Mouse (Mus musculus) embryo, embryonic 11 days (tissue): ENCODE results near the gene Scfd2.
A peak's percentile ranks its signal among the peaks of the same experiment; 100 is the strongest.

ENCODE experiments used
- DNase-seq: peaks from one replicate; pipeline ENCODE4 v3.0.0-alpha.2; 2015

The Scfd2 gene

GRCm38 (mm10) chr5:74164547-74164946 lies 367.0 kb downstream of the Scfd2 start:
- no peak for DNase-seq

- DNase-seq = no peak
Observed at GRCm38 (mm10) chr5:74163141-74163540, 368.4 kb downstream of the Scfd2 start.

GRCm38 (mm10) chr5:74162013-74162412 lies 369.5 kb downstream of the Scfd2 start:
- no peak for DNase-seq

- DNase-seq = peak; percentile 86
Observed at GRCm38 (mm10) chr5:74161297-74161926, 370.1 kb downstream of the Scfd2 start.

- DNase-seq = no peak
Observed at GRCm38 (mm10) chr5:74160349-74160748, 371.2 kb downstream of the Scfd2 start.

GRCm38 (mm10) chr5:74159906-74160305 lies 371.7 kb downstream of the Scfd2 start:
- no peak for DNase-seq

GRCm38 (mm10) chr5:74158929-74159632 lies 372.5 kb downstream of the Scfd2 start:
- DNase-seq = no peak

GRCm38 (mm10) chr5:74155860-74156351 lies 375.7 kb downstream of the Scfd2 start:
- peak; percentile 78 for DNase-seq
